Mouse (Mus musculus) CH12.LX (cell line): ENCODE data around the gene Klk8.

Experiments used
- CTCF ChIP-seq, 2 experiments: IDR thresholded peaks in 1 of 2; conservative IDR thresholded peaks in 1 of 2; 2 replicates each; pipeline ENCODE4 v1.5.1; 2011 to 2012; ENCODE audit warnings: low read depth in 2 of 2, low read length in 2 of 2, improper control_type of control experiment in 1 of 2, inconsistent platforms in 1 of 2, mild to moderate bottlenecking in 1 of 2, moderate library complexity in 1 of 2
- POLR2A ChIP-seq: IDR thresholded peaks from 2 replicates; pipeline ENCODE4 v1.6.1; 2011; ENCODE audit warnings: low read depth, mild to moderate bottlenecking, improper control_type of control experiment, low read length

- TF ChIP-seq POLR2A (no peak), CTCF (conservative IDR thresholded peaks at IDR 0.05 in 1 of 2, IDR thresholded peaks at IDR 0.05 in 1 of 2; ENCODE audit: low read depth in 2 of 2, low read length in 2 of 2) (no peak)
Measured at GRCm38 (mm10) chr7:43774364-43774763, 23.0 kb upstream of the Klk8 start, which contains the start of gene Klk11.
